Mouse (Mus musculus) CD8-positive naive resting alpha-beta T cell, adult 2 months (primary cell): ENCODE data around the gene Hcfc2.

Experiments used
- DNase-seq, 2 experiments: peaks; one replicate each; pipeline ENCODE4 v3.0.0; 2022; ENCODE audit warnings: low read depth in 2 of 2, low spot score in 2 of 2

The Hcfc2 gene

DNA sequence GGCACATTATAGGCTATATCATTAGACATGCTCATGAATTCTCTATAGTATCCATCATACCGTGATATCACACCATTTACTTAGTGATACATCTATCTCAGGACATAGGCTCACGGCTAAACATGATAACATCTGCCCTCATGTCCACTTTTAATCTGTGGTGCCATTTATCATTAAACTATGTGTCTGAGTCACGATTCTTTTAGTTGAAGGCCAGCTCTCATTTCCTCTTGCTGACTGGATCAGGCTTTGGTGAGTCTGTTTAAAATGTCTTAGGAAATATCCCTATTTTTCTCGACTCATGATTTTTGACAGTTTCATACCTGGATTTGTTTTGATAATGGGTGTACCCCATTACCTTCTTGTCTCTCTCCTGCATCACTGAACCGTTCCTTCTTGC, at the start of gene Hcfc2:
Gene Hcfc2, plus strand, starts transcription at position 205 of the 400 bp plus-strand sequence.
- DNase-seq = no peak

DNA sequence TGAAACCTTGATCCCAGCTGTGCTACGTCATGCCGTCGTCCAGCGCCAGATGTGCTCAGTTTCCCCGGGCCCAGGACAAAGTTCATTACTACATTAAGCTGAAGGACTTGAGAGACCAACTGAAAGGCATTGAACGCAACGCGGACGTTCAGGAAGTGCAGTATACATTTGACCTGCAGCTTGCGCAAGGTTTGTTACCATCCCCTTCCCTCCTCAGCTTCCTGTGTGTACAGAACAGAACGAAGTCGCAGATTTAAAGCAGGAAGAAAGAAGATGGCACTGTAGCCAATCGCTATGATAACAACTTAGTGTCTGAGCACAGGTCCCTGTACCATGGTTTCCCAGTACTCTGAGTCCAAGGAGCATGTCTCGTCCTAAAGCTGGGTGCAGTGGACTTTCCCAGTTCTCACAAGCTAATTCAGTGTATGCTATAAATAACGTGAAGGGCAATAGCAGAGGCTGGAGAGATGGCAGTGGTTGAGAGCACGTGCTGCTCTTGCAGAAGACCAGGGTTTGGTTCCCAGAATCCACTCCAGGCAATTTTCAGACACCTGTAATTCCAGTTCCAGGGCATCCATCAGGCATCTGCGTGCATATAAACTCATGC, 48.7 kb upstream of the Hcfc2 start:
- DNase-seq = no peak

DNA sequence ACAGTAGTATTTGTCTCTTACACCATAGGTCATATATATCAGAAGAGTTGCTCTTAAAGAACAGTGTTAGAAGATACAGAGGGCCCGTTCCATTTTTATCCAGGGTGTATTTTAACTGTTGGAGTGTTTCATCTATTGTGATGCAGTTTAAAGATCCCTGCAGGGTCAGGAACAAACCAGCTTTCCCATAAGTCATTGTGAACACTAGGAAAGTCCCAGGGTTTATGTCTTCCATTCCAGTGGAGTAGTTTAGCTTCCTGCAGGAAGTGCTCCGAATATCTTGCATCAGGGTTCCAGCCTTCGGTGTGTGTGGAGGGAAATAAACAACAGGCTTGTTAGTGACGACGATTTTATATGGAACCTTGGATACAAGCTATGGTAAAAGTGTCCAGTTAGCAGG, 44.7 kb upstream of the Hcfc2 start:
- no peak for DNase-seq

DNA sequence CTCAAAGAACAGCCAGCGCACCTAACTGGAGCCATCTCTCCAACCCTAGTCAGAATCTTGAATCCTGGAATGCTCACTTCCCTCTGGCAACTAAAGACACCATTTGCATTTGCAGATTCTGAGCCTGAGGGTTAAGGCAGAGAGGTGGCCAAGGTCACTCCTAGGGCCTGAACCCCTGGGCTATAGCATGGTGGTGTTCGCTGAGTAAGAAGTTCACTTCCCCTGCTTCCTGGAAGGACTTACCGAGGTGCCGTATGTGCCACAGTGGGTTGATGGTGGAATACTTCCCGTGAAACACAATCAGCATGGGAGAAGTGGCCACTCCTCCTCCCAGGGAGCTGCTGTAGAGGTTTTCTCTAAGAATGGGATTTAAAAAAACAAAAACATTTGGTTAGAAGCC, 43.3 kb upstream of the Hcfc2 start:
- DNase-seq = no peak

DNA sequence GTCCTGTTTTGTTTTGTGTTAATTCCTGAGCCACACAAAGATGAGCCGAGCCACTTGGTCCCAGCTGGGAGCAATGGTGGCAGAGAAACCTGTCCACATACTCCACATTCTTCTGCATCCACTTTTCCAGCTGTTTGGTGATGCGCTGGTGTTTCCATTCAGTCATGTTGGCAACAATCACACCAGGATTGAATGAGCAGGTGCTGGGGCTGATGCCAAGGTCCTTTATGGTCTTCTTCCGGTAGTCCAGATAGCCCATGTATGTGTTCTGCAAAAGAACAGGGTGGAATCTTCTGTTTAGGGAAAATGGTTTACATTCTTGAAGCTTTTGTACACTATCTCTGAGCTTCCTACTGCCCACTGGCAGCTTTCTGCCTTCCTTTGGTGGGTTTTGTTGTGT, 41.4 kb upstream of the Hcfc2 start:
- DNase-seq = no peak

DNA sequence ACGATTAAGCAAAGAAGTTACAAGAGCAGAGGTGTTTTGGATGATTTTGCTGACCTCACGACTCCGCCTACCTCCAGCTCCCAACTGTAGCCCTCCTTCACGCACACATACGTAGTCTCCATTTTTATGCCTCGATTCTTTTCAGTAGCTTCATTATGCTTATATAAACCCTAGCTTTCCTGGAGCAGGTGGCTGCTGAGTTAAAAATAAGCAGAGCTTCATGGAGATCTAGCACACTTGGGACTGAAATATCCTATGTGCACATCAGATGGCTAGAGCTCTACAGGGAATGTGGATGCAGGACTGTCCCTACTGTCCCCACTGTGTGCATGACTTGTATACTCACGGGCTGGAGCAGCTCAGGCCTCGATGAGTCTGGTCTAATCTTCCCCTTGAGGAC, 34.1 kb upstream of the Hcfc2 start:
- no peak for DNase-seq

DNA sequence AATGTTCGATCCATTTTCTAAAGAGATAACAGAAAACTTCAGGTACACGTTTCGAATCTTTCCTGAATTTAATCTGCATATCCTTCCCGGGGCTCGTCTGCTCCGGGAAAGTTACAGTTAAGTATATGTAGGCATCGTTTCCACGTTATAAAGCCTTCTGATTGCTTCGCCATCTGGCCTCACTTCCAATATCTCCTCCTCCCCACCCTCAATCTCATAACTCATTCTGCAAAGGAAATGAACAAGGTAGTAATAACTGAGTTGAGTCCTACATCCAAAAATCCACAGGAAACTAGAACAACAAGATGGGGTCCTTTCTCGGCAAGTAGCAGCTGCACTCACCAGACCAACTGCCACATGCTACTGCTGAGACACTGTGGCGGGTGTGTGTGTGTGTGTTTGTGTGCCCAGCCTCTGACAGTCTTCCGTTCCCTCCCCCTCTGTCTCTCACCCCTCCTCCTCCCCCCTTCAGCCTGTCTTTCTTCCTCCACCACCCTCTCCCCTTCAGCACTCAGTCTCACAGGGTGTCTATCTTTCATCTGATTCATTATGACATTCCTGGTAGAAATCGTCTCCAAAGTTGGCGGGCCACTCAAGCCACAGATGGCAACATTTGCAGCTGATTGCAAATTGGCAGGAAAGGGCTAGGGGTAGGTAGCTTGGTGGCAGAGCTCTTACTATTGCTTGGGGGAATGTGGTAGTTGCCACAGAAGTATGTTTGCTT, 33.5 kb upstream of the Hcfc2 start:
- peak; percentile 2 to 26 for DNase-seq

DNA sequence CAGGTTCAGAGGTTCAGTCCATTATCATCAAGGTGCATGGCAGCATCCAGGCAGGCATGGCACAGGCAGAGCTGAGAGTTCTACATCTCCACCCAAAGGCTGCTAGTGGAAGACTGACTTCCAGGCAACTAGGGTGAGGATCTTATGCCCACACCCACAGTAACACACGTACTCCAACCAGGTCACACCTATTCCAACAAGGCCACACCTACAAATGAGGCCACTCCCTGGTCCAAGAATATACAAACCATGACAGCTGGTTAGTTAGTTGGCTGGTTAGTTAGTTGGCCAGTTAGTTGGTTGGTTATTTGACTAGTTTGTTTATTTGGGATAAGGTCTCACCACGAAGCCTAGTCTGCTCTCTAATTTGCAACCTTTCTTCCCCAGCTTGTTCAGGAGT, 32.7 kb upstream of the Hcfc2 start:
- no peak for DNase-seq

DNA sequence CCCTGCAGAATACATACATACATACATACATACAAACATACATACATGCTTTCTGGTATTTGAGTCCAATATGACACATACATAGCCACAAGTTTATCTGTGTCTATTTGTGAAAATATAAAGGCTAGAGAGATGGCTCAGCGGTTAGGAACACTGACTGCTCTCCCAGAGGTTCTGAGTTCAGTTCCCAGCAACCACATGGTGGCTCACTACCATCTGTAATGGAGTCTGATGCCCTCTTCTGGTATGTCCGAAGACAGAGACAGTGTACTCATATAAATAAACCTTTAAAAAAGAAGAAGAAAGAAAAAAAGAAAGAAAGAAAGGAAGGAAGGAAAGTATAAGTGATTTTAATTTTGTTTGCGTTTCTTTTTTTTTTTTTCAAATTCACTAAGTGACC, 30.0 kb upstream of the Hcfc2 start:
- no peak for DNase-seq

DNA sequence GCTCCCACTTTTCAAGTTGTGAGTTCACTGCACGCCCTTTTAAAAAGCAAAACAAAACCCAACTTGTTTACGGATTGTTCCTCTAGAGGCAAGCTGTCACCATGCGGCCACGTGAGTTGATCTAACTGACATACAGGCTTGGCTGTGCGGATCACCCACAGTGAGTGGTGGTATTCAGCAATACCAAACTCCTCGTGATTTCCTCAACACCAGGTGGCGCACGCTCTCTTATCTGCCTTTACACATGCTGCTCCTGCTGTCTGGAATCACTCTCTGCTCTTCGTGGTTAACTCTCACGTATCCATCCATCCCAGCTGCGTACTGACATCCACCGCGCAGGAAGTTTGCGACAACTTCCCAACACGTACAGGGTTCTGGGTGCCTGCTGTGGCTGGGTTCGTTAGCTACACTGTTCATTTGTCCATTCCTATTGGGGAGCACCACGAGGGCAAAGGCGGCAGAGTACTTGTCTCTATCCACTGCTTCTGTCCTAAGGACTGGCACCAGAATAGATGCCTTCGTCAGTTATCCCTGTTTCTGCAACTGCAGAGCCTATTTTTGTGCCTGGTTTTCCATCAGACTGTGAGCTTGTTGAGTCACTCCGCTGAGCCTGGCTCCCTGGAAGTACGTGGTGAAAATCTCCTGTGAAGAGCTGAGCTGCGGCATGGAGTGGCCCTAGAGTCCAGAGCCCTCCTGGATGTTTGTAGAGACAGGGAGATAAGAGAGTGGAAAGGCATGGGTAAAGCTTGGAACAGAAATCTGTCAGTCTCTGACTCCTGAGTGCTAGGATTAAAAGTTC, 29.3 kb upstream of the Hcfc2 start:
- peak; percentile 61 to 80 for DNase-seq

DNA sequence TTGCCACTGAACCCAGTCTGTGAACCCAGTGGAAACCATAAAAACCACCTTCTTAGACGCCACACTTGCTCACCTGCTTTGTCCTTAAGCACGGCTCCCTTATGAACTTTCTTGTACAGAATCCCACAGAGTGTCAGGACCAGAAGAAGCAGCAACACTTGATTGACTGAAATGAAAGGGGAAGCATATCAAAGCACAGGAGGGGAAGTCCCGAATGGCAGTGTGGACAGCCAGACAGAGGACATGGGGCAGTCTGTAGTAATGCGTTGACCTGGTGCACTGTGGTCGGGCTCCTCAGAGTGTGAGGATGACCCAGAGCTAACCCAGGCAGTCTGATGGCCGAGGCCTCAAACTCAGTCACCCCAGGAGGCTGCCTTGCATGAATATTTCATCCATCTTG, 25.8 kb upstream of the Hcfc2 start:
- DNase-seq = no peak

DNA sequence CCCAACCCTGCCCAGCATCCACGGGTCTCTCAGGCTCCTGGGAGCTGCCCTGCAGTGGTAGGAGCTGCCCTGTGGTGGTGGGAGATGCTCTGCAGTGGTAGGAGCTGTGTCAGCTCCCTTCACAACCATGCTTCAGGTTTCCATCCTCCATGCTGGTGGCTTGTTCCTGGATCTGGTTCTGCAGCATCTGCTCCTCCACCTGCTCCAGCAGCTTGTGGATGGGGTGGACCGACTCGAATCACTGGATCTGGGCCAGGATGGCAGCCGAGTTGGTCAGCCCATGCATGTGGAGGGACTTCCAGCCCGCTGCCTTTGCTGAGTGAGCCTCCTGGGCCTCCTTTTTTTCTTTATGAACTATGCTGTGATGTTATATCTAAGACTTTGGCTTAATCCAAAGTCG, 19.0 kb upstream of the Hcfc2 start:
- no peak for DNase-seq

DNA sequence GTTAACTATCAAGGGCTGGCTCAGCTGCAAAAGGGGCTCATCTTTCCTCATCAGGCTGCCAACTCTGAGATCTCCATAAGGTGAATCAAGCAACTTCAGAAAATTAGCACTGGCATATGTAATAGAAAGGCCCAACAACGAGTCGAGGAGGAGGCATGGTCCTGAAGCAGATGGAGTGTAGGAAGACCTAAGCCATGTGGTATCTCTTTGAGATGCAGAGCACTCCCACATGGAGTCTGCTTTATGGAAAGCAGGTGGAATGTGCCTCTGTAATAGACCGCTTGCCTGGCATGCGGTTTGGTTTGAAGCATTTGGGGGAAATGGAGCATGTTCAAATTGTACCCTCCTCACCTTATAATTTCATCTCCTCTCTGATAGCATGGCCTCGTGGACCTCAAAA, 15.2 kb upstream of the Hcfc2 start:
- DNase-seq = no peak

DNA sequence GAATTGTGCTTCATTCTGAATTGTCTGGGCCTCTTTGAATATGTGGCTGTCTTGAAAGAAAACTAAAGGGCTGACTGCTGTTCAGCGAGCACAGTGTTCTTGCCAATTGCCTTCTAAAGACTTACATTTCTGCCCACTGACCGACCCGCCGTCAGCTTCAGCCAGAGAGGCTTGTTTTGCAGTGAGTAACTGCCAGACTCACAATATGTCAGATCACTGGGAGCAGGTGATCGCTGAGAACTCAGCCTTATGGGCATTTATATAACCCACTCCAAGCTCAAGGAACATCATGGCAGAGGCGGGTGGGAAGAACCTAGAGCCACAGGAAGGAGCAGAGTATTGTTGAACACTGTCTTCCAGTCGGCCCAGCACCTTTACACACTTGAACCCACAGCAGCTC, 14.3 kb upstream of the Hcfc2 start:
- no peak for DNase-seq

DNA sequence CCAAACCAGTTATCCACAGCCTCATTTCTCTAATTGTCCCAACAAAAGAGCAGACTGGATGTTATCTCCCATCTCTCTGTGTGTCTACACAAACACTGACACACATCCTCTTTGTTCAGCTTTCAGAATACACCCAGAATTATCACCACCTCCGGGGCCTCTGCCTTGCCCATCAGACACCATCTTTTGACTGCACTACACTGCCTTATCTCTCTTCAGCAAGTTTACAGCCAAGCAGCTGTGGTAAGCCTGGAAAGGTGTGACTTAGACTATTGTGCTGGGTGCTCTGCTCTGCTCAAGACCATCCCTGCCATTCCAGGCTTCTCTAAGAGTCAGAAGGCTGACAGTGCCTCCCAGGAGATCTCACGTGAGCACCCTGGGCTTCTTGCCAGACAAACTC, 10.5 kb upstream of the Hcfc2 start:
- no peak for DNase-seq

DNA sequence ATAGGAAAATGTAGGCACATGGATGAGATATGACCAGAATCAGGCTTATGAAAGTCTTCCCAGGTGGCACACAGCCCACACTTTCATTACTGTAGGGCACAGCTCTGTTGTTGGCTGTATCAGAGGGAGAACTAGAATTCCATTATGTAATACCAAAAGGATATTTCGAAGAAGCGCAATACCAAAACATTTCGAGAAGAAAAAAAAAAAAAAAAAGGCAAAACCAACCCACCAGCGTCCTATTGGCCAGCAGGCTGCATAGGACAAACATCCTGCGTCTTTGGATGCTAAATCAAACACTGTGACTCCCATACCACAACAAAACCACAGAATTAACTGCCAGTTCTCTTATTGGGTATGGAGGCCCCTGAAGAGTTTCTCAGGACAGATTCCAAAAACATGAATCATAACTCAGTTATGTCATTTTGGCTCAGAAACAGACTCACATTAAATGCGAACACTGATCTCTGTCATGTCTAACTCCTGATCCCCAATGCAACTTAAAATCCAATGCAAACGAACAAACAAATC, 6.2 kb upstream of the Hcfc2 start:
- no peak for DNase-seq

DNA sequence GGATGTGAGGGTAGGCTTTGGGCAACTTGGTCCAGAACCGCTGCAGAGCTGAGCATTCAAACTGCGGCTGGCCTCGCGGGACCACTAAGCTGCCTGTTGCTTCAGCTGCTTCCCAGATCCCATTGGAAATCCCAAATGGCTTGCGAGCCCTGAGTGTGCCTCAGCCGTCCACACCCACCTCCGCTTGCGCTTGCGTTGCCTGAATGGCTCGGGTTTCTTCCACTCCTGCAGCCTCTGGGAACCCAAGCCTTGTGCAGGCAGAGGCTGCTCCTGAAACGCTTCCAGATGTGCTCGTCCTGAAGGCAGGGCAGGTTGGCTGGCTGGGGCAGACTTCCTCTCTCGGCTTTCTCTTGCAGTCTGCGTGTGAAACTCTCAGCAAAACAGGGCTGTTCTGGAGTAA, 5.5 kb upstream of the Hcfc2 start, which contains the start of gene Glt8d2:
Gene Glt8d2, minus strand, starts transcription at position 157 of the 400 bp plus-strand sequence.
- no peak for DNase-seq

DNA sequence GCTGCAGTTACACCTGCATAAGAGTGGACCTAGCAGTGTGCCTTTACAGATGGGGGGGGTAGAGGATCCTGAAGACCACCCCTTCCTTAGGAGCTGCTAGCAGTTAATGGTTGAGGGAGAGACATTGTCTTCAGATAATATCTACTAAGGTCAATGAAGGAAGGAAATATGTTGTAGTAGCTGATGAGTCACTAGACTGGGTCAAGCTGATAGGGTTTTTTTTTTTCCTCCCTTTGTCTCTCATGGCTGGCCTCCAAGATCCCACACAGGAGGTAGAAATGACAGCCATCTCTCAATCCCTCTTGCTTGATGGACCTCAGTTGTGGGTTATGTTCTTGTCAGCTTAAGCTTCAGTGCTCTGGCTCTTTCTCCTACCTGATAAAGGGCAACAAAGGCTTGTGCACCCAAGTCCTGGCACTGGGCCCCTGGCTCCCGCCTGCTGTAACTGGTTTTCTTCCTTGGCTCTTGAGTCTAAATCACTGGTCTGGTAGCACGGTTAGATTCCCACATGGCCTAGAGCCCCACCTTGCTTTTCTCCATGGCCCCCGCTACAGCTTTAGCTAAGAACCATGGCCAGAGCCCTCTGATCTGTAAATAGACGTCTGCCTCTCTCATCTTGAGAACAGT, 606 bp downstream of the Hcfc2 start:
- DNase-seq = no peak

DNA sequence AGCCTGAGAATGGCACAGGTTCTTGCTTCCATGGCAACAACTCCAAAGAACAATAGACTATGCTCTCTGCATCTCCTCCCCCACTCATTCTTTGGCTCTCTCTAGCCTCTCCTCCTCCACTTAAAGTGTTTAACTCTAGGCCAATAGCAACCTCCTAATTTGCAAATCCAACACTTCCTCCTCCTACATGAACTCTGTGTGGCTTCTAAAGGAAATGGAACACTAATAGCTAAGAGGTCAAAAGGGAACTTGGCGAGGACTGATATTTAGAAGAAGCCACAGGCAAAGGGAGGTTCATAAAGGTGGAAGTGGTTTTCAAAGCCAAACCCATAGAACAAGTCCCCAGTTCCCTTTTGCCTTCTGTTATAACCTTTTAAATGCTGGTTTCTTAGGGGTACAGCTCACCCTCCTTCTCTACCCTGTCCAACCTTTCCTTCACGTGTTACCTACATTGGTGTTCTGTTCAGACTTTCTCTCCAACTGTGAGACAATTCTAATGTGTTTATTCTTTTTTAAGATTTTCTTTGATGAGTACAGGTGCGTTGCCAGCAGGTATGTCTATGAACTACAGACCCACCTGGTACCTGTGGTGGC, 1.4 kb downstream of the Hcfc2 start:
- peak; percentile 11 to 13 for DNase-seq

DNA sequence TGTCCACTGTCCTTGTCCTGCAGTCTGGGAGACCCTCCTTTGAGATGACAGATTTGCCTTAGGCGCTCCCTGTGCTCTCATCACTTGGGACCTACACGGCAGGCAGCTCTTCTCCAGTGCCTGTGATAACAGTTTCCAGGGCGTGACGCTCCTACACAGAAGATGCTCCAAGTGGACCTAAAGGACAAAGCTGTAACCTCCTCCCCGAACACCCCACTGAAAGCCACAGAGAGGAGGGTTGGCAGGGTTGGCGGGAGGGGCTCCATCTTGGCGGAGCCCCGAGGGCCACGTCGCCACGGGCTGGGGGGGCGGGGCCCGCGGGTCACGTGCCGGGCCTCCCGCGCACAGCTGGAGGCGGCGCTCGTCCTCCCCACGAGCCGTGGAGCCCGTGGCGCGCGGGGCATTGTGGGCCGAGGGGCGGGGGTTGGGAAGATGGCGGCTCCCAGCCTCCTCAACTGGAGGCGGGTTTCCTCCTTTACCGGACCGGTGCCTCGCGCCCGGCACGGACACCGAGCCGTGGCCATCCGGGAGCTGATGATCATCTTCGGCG, 2.8 kb downstream of the Hcfc2 start:
- peak; percentile 80 to 86 for DNase-seq
